Mouse (Mus musculus) erythroblast, embryonic 14.5 days (primary cell): ENCODE results near the gene Tfcp2. TPM values are rescaled to one million over a fixed set of nuclear protein-coding genes. Genes with fewer than 3 reads are reported as not detected.

Source experiments
- H3K27me3 ChIP-seq: 2 replicates; pipeline ENCODE4 v1.6.1; 2012; ENCODE audit warnings: inconsistent platforms; ENCODE audit not compliant: control insufficient read depth
- H3K36me3 ChIP-seq: 2 replicates; pipeline ENCODE4 v1.6.1; 2012; ENCODE audit warnings: mild to moderate bottlenecking, inconsistent platforms; ENCODE audit not compliant: control insufficient read depth
- H3K4me1 ChIP-seq: 2 replicates; pipeline ENCODE4 v1.6.1; 2012; ENCODE audit warnings: inconsistent platforms; ENCODE audit not compliant: control insufficient read depth
- H3K4me3 ChIP-seq: replicated peaks from 2 replicates; pipeline ENCODE3; 2012; ENCODE audit warnings: moderate library complexity, mild to moderate bottlenecking, inconsistent platforms
- H3K9me3 ChIP-seq: 2 replicates; pipeline ENCODE4 v1.6.1; 2012; ENCODE audit warnings: low read length, inconsistent platforms, mixed read lengths; ENCODE audit not compliant: control insufficient read depth
- GATA1 ChIP-seq: IDR thresholded peaks from 2 replicates; pipeline ENCODE4 v1.6.1; 2012; ENCODE audit warnings: low read length, inconsistent platforms, mixed read lengths
- TAL1 ChIP-seq: IDR thresholded peaks from 3 replicates; pipeline ENCODE4 v1.6.1; 2012; ENCODE audit warnings: low read length, inconsistent platforms, mixed read lengths
- polyA plus RNA-seq: library from polyadenylated mRNA; stranded (reverse); fragments of >175 nt; gene quantifications from 2 replicates; pipeline ENCODE4 v1.2.3, GENCODE M21; 2012

Tfcp2 gene
- polyA plus RNA-seq, 1 experiment, result 0.16 TPM

DNA sequence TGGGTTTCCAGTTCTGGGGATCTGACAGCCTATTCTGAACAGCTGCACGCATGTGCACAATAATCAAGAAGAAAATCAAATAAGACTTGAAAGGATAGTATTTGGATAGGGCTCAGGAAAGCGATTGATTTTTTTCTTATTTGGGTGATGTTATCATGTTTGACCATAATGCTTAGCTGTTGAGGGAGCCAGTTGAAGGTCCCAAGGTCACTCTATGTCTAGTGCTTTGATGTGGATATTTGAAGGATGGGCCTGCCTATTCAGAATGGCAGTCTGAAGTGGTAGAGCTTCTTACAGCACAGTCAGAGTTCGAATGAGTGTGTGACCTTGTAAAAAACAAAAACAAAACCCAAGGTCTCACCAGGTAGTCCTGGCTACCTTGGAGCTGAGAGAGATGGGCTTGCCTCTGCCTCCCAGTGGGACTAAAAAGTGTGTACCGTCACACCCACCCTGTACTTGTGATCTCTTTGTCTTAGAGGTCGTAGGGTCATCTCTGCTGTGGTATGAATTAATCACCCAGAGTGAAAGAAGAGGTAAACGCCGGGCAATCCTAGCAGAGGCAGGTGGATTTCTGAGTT, 77.8 kb downstream of the Tfcp2 start:
- Histone ChIP-seq H3K36me3 (peaks cover 59% of the 10 kb centered on the region), H3K9me3 (peaks cover 2% of the 10 kb centered on the region), H3K4me1 (peaks cover 19% of the 10 kb centered on the region), H3K4me3 (no peak overlapping the region), H3K27me3 (peaks cover 4% of the 10 kb centered on the region)
- TF ChIP-seq GATA1 (no peak), TAL1 (no peak)

DNA sequence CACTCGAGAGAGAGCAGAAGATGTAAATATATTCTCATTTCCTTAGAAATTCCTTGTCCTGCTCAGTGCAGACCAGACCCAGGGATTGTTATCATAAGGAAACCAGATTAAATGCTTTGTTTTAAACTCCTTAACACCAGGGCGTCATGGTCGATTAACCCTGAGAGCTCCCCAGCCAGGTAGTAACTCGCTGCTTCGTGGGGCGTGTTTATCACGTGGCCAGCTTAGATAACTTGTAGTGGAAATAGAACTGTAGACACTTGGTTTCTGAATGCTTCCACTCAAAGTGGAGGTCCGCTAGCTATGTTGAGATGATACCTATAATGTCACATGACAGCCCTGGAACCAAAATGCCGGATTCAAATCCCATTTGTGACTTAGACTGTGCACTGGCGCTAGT, 81.8 kb downstream of the Tfcp2 start:
- TF ChIP-seq TAL1, result no peak
- TF ChIP-seq GATA1, result no peak
- Histone ChIP-seq H3K9me3 (peaks cover 2% of the 10 kb centered on the region), H3K4me1 (peaks cover 33% of the 10 kb centered on the region), H3K36me3 (peaks cover 26% of the 10 kb centered on the region), H3K27me3 (peaks cover 4% of the 10 kb centered on the region), H3K4me3 (no peak overlapping the region)

DNA sequence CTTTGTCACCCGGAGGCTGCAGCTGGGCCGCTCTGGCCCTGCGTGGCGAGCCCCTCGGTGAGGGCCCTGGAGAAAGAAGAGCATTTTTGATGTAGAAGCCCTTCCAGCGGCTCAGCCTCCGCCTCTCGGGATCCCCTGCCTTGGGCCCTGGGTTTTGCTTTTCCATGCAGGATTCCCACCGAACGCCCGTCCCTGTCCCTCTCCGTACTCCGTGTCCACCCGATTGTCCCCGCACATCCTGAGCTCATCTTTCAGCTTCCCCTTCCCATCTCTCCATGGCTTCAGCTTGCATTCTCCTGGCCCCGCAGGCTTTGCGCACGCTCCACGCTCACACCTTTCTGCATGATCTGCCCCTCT, 82.6 kb downstream of the Tfcp2 start:
- Histone ChIP-seq H3K36me3 (peaks cover 20% of the 10 kb centered on the region), H3K4me3 (peak overlapping the region; percentile 92)

GRCm38 (mm10) chr15:100468295-100469188, 83.3 kb downstream of the Tfcp2 start, which contains the start of gene Letmd1:
Letmd1 (plus strand) TSS chr15:100469023.
- Histone ChIP-seq H3K4me3 (peak within 1 kb of the TSS; percentile 92), H3K4me1 (peaks cover 30% of the 10 kb centered on the region), H3K36me3 (peaks cover 16% of the 10 kb centered on the region), H3K27me3 (peaks cover 4% of the 10 kb centered on the region), H3K9me3 (peaks cover 2% of the 10 kb centered on the region)
- TF ChIP-seq GATA1, result no peak
- no peak for TF ChIP-seq TAL1

More for the DNA sequence above, 82.6 kb downstream of the Tfcp2 start:
- H3K9me3 ChIP-seq, result peaks cover 2% of the 10 kb centered on the region
- TF ChIP-seq GATA1, result no peak
- no peak for TF ChIP-seq TAL1
- H3K27me3 ChIP-seq, result peaks cover 4% of the 10 kb centered on the region
- H3K4me1 ChIP-seq, result peaks cover 30% of the 10 kb centered on the region

GRCm38 (mm10) chr15:100467738-100468137, 84.1 kb downstream of the Tfcp2 start:
- no peak for TF ChIP-seq TAL1
- no peak for TF ChIP-seq GATA1
- H3K36me3 ChIP-seq, result peaks cover 13% of the 10 kb centered on the region
- H3K4me1 ChIP-seq, result peaks cover 30% of the 10 kb centered on the region
- no peak overlapping the region for H3K4me3 ChIP-seq
- peaks cover 4% of the 10 kb centered on the region for H3K27me3 ChIP-seq
- peaks cover 2% of the 10 kb centered on the region for H3K9me3 ChIP-seq

- TF ChIP-seq GATA1, result no peak
- TF ChIP-seq TAL1, result no peak
- peaks cover 42% of the 10 kb centered on the region for H3K4me1 ChIP-seq
- no peaks in the 10 kb centered on the region for H3K36me3 ChIP-seq
- H3K27me3 ChIP-seq, result peaks cover 4% of the 10 kb centered on the region
- no peak overlapping the region for H3K4me3 ChIP-seq
- no peaks in the 10 kb centered on the region for H3K9me3 ChIP-seq
Measured at GRCm38 (mm10) chr15:100465432-100465831, 86.4 kb downstream of the Tfcp2 start.

DNA sequence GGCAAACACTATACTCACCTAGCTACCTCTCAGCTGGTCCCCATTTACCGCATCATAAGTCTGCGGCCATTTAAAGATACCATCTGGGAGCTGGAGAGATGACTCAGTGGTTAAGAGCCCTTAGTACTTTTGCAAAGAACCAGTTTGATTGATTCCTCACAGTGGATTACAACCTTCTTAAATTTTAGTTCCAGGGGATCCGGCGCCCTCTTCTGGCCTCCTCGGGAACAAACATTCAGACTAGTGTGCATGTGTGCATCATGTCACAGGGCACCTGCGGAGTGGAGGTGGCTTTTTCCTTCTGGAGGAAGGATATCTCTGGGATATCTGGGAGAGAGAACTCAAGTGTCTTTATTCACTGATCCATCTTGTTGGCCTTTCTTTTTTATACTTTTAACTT, 88.1 kb downstream of the Tfcp2 start:
- H3K4me1 ChIP-seq, result peaks cover 29% of the 10 kb centered on the region
- TF ChIP-seq GATA1, result no peak
- no peak for TF ChIP-seq TAL1
- no peaks in the 10 kb centered on the region for H3K36me3 ChIP-seq
- H3K27me3 ChIP-seq, result peaks cover 2% of the 10 kb centered on the region; the same call in 1 of the 2 replicates
- no peak overlapping the region for H3K4me3 ChIP-seq
- no peaks in the 10 kb centered on the region for H3K9me3 ChIP-seq

DNA sequence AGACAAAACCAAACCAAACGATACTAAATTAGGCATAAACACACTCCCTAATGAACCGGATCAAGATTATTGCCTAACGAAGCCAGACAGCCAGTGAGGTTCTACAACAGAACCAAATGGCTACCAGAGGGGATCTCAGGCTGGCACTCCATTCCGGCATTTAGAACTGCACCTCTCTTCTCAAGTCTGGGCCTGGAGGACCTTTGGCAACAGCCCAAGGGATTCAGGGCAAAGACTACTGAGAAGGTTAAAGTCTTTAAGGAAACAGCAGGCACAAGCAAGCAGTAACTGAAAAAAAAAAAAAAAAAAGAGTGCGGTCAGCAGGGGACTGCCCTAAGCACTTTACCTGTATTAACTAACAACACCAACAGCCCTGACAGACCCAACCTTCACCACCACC, 89.7 kb downstream of the Tfcp2 start:
- TF ChIP-seq TAL1 (no peak), GATA1 (no peak)
- Histone ChIP-seq H3K36me3 (no peaks in the 10 kb centered on the region), H3K4me3 (no peak overlapping the region), H3K4me1 (peaks cover 26% of the 10 kb centered on the region), H3K9me3 (no peaks in the 10 kb centered on the region), H3K27me3 (peaks cover 2% of the 10 kb centered on the region; the same call in 1 of the 2 replicates)

GRCm38 (mm10) chr15:100461646-100462045, 90.2 kb downstream of the Tfcp2 start:
- H3K4me1 ChIP-seq, result peaks cover 27% of the 10 kb centered on the region

More at GRCm38 (mm10) chr15:100461646-100462045, 90.2 kb downstream of the Tfcp2 start:
- Histone ChIP-seq H3K27me3 (peaks cover 2% of the 10 kb centered on the region; the same call in 1 of the 2 replicates), H3K36me3 (no peaks in the 10 kb centered on the region), H3K4me3 (no peak overlapping the region), H3K9me3 (no peaks in the 10 kb centered on the region)
- TF ChIP-seq GATA1, result no peak
- TF ChIP-seq TAL1, result no peak
